Mouse (Mus musculus) testis, adult 10 weeks (tissue): ENCODE data around the gene Olfr1383. TPM values are rescaled to one million over a fixed set of nuclear protein-coding genes. Genes with fewer than 3 reads are reported as not detected.

ENCODE experiments used
- polyA plus RNA-seq: library from polyadenylated mRNA; stranded (reverse); fragments of 350-450 nt; fragmentation: Illumina TruSeq; extraction: RNeasy Lipid Tissue Mini Kit (QIAGEN cat#74804); gene quantifications from one replicate; pipeline ENCODE4 v1.2.3, GENCODE M21; 2014; ENCODE audit warnings: low read depth, low replicate concordance

Olfr1383 gene
- not detected for polyA plus RNA-seq

GRCm38 (mm10) chr11:49519348-49519747 is at the start of gene Olfr1383:
Olfr1383 (plus strand) TSS chr11:49519648.

DNA sequence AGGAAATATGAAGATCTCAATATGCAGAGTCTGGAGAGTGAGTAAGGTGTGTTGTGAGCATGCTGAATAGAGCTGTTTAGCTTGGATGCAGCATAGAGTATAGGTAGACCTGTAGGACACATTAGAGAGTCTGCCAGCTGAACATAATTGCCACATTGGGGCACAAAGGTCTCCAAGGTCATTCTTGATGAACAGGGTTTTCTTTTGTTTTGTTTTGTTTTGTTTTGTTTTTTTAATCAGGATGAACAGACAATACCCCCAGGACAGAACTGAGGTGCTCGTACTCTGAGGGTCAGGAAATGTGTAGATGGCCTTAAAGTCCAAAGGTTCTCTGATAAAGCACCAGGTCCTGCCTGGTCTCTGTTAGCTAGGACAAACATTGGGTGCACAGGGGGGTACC is 30.7 kb upstream of the Olfr1383 start, which contains the start of gene Olfr1385:
Gene Olfr1385, plus strand, starts transcription at position 301 of the 400 bp plus-strand sequence.

GRCm38 (mm10) chr11:49527947-49528346 is 8.5 kb downstream of the Olfr1383 start, which contains the start of gene Olfr1382:
Olfr1382 (plus strand) TSS chr11:49528247.

DNA sequence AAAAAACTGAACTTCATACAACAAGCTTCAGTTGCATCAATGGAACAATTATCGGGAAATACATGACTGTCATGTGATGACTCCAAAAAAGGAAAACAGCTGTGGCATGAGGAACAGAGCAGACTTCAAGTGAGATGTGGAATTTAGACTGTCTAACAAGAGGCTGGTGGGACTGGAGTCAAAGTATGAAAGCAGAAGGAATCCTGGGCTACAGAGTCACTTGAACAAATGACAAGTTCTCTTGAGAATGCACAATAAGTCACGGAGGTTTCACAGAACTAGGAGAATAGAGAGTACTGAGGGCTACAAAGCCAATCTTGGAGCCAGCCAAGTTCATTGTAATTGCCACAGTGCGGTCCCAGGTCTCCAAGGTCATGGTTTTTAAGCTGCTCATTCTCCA is 23.7 kb downstream of the Olfr1383 start, which contains the start of gene Olfr1381:
Gene Olfr1381, plus strand, starts transcription at position 301 of the 400 bp plus-strand sequence.

GRCm38 (mm10) chr11:49556578-49556977 is 37.1 kb downstream of the Olfr1383 start, which contains the start of gene Olfr1380:
Olfr1380 (plus strand) TSS chr11:49556878.

Other genes with a start within 250 kb of the Olfr1383 start
- gene Olfr1393, start 241.3 kb upstream of the Olfr1383 start, polyA plus RNA-seq, result 2.3 TPM
- 1.9 TPM for gene Olfr1392, start 234.4 kb upstream of the Olfr1383 start, polyA plus RNA-seq
- not detected for gene Olfr10, start 214.9 kb upstream of the Olfr1383 start, polyA plus RNA-seq
- not detected for gene Olfr1391, start 196.9 kb upstream of the Olfr1383 start, polyA plus RNA-seq
- not detected for gene Olfr1390, start 184.5 kb upstream of the Olfr1383 start, polyA plus RNA-seq
- gene Olfr1389, start 96.6 kb upstream of the Olfr1383 start, polyA plus RNA-seq, result 0.50 TPM
- gene Olfr1388, start 83.0 kb upstream of the Olfr1383 start, polyA plus RNA-seq, result 0.14 TPM
- not detected for gene Olfr1387, start 64.3 kb upstream of the Olfr1383 start, polyA plus RNA-seq
- not detected for gene Olfr1386, start 54.6 kb upstream of the Olfr1383 start, polyA plus RNA-seq
- gene Olfr1385, start 30.6 kb upstream of the Olfr1383 start, polyA plus RNA-seq, result not detected
- gene Olfr1384, start 12.9 kb upstream of the Olfr1383 start, polyA plus RNA-seq, result not detected
- gene Olfr1382, start 8.6 kb downstream of the Olfr1383 start, polyA plus RNA-seq, result not detected
- not detected for gene Olfr1381, start 23.8 kb downstream of the Olfr1383 start, polyA plus RNA-seq
- gene Olfr1380, start 37.2 kb downstream of the Olfr1383 start, polyA plus RNA-seq, result not detected
- gene Flt4, start 89.6 kb downstream of the Olfr1383 start, polyA plus RNA-seq, result 0.35 TPM
- gene Scgb3a1, start 144.0 kb downstream of the Olfr1383 start, polyA plus RNA-seq, result not detected
- 122 TPM for gene Cnot6, start 193.1 kb downstream of the Olfr1383 start, polyA plus RNA-seq